Mouse (Mus musculus): ENCODE measurements around the gene Sgk2.
"Not testable (repeated sequence)": the region's sequence is repeated elsewhere in the genome, so short reads cannot be mapped to it uniquely, and the experiment has no call there.

Gene Sgk2

DNA sequence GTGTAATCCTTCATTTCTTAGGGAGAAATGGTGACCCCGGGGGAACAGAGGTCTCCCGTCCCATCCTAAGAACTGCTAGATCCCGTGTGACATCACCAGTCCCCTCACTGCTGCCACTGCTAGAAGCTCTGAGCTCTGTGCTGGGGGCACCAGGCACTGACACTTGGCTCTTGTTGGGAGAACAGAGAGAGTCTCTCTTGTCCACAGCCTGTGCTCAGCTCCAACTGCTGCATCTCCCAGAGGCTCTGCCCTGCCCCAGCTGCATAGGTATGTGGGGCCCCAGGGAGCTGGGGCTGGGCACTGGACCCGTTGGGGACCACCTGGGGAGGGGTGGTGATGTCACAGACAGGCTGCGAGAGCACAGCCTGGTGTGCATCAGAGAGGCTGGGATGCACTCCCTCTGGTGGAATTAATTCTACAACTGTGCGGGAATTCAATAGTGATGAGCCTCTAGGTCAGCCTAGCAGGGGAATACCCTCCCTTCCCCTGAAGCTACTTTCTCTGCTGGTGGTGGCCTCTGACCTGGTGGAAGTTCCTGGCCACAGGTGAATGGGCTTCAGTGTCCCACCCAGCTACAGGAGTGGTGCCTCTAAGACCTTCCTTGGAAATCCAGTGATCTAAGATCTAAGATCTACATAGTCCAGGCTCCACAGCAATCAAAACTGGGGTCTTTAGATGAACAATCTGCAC, 4.4 kb downstream of the Sgk2 start:
- no peak for DNase-seq (ENCODE audit: low spot score)

DNA sequence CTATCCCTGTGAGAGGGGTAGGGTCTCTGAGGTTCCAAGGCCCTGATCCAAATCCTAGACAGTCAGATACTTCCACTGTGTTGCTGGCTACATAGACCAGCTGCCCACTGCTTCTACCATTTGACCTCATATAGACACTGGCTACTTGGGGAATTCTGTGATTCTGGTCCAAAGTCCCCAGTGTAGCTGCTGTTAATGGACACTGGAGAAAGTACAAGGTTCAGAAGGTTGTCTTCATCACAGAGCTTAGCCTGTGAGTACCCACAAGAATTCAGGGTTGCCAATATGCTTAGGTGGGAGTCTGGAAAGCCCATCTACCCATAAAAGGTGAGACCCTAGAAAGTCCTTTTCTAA, 4.9 kb downstream of the Sgk2 start:
- DNase-seq (ENCODE audit: low spot score) = no peak

DNA sequence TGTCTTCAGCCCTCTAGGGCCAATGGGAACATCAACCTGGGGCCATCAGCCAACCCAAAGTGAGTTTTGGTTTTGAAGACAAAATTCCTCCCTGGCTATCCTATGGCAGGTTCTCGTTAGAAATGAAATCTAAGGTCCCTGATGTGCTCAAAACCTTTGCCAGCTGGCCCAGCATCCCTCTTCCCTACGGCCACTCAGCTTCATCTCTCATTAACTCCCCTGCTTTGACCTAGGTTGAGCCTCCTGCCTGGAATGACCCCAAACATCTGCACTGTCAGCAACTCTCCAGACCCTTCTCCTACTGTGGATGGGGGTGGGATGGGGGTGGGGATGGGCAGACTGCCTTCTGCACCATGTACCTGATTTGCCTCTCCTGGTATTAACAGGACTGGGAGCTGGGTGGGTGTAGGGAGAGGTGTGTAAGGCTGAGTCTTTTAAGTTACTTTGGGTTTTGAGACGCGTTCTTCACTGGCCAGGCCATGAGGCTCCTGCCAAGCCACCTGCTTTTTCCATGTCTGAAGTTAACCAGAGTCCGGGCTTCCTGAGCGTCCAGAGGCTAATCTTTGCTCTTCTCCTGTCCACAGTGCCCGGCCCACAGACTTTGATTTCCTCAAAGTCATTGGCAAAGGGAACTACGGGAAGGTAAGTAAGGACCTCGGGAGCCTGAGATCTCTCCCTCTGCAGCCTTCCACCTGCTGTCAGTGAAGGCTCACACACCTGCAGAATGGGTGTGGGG, 6.9 kb downstream of the Sgk2 start:
- no peak for DNase-seq (ENCODE audit: low spot score)

DNA sequence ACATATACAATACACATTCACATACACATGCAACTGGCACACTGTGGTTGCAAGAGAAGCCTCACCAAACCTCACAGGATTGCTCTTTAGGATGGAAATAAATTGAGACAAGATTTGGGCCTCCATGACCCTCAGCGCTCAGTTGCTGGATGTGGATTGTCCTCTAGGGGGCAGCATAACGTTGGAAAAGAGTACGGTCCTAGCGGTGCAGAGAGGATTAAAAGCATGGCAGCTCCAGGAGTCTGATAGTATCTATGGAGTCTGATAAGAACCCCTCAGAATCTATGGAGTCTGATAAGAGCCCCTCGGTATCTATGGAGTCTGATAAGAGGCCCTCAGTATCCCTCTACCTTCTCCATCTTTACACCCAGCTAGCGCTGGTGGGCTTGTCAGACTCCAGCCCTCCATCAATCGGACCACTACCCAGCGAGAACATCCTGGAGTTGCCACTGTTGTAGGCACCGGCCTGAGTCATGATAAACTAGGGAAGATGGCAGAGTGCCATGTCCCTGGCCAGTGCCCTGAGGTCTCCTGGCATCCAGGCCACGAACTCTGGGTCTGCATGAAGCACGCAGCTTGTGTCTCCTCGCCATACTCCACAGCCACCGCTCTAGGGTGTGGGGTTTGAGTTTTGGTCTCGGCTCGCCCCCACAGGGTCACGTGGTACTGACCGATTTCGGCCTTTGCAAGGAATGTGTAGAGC, 11.5 kb downstream of the Sgk2 start:
- peak; percentile 19 for DNase-seq (ENCODE audit: low spot score)

DNA sequence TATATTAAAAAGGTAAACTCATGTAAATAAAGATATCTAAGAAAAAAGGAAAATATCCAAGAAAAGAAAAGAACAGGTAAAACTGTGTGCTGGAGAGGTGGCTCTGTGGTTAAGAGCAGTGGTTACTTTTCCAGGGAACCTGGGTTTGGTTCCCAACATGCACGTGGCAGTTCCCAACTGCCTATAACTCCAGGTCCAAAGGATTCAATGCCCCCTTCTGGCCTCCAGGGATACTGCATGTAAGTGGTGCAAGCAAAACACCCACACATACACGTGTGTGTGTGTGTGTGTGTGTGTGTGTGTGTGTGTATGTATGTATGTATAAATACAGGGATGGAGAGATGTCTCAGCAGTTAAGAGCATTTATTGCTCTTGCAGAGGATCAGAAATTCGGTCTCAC, 12.6 kb downstream of the Sgk2 start:
- DNase-seq (ENCODE audit: low spot score) = no peak

DNA sequence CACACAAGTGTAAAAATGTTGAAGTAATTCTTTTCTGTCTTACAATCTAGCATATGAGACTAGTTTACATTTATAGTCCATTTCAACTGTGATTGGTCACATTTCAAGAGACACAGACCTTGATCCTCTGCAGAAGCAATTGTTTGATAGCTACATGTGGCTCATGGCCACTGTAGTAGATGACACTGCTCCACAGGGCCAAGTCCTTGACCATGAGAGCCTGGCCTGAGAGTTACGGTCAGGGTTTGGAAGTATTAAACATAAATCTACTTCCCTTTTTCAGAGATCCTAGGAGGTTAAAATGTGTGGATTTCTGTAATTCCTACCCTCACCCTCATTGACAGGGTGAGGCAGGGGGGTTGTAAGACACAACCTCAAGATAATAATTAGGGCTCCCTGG, 13.9 kb downstream of the Sgk2 start:
- DNase-seq (ENCODE audit: low spot score) = no peak

DNA sequence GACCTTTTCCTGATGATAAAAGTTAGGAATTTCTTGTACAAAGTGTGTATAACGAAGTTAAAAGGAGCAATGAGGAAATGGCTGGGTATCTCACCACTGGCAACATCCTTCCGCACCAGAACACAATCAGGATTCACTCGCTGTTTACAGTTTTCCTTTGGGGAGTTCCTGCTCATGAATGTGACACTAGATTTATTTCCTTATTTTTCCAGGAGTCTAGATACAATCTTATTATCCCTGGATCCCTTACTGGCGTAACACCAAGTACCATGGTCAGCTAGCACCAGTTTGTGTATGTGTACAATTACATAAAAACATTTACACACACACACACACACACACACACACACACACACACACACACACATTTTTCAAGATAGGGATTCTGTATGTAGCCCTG, 20.2 kb downstream of the Sgk2 start:
- DNase-seq (ENCODE audit: low spot score) = no peak

DNA sequence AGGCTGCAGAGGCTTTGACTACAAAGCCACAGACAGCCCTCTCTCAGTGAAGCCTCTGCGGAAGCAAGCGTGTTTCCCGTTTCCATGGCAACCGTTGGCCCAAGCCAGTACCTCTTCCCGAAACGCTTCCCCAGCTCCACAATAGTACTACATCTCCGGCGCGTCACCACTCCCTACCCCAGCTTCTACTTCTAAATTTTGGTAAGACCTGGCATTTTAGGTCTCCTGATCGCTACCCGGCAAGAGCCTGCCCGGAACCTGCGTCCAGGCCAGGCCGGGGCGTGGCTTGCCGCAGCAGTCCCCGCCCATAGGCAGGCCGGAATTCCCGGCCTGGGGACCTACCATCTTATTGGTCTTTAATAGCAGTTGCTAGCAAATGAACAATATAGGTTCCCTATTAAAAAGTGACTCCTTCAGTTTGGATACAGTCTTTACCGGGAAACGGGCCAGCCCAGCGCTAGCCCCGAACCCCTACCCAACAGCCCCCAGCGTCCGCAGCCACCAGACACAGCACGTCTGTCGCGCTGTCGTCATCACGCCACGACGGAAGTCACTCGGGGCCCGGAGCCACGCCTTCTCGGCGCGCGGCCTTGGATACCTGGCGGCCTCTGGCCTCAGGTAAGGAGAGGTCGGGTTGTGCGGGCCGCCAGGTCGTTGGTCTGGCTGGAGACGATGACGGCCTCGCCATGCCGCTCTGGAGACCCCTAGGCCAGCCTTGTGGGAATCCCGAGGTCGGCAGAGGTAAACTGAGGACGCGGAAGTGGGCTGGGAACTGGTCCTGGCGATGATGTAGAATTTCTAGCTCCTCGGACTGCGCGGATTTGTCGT, 30.0 kb downstream of the Sgk2 start, which contains the start of gene Ift52:
TSS of gene Ift52 (plus strand) at position 439 of the 828 bp plus-strand sequence.
- DNase-seq (ENCODE audit: low spot score) = peak; percentile 88

DNA sequence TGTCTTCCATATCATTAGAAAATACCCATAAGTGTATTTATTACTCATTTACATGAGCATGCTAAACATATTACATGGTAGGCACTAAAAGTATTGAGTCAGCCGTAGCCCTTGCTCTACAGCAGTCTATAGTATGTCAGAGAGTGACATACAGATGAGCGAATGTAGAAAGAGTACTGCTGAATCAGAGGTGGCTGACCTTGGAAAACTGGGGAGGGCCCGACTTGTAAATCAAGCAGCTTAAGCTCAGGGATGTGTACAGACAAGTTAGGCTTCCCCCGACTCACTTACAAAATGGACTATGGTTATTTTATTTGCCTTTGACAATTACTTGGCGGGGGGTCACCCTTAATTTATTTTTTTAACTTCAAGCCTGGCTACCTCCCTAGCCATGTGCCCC, 44.2 kb downstream of the Sgk2 start:
- DNase-seq (ENCODE audit: low spot score) = no peak

DNA sequence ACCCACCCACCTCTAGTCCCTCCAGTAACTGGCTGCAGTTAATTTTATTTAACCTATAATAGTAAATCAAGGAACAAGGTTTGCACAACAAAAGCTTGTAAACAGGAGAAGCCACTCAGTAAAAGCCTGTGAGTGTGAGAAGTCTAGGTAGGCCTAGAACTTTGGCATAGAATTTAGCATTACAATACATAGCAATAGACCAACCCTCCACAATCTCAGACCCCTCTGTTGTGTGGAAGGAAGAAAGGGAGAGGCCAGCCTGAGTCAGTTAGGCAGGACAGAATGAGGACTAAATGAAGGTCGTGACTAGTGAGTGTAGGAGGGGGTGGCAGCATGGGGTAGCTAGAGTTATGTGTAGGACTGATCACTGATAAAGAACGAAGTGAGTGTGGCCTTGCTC, 44.6 kb downstream of the Sgk2 start:
- no peak for DNase-seq (ENCODE audit: low spot score)

DNA sequence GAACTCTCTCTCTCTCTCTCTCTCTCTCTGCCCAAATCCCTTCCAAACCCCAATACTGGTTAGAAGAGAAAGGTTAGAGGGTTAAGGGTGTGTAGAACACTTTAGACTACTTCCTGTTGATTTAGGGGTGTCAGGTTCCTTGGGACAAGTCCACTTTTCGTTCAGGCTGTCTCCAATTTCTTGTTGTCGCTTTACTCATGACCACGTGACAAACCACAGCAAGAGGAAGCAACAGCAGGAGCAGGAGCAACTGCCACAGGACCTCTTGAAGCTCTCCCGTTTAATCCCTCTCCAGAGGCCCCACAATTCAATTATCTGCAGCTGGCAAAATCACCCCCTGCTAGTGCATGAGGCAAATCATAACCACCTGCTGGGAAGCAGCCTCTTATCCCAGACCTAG, 45.5 kb downstream of the Sgk2 start:
- DNase-seq (ENCODE audit: low spot score) = no peak

DNA sequence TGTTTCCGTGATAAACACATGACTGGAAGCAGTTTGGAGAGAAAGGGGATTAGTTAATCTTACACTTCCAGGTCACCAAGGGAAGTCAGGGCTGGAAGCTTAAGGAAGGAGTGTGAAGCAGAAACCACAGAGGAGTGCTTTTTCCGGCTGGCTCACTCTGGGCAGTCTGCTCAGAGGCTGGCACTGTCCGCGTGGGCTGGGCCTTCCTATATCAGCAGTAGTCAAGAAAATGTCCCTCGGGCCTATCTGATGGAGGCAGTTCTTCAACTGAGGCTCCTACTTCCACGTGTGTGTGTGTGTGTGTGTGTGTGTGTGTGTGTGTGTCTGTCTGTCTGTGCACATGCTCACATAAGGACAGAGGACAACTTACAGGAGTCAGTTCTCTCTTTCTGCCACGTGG, 52.8 kb downstream of the Sgk2 start:
- DNase-seq (ENCODE audit: low spot score) = no peak

DNA sequence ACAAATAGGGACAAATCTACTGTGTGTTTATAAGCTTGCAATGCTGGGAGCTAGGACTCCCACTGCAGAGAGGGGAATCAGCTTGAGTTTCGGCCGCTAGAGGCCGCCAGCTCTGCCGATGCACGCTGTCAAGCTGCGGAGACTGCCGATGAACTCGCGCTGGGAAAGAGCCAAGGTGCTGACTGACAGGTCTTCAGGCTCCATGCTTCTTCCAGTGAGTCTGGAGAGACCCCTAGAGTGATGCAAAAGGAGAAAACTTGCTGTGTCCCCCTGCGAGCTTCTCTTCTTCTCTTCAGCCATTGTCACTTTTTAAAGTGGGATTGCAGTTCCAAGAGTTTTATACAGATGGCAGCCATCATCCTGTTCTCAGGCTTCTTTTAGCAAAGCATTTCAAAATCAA, 61.0 kb downstream of the Sgk2 start:
- DNase-seq (ENCODE audit: low spot score) = peak; percentile 19

DNA sequence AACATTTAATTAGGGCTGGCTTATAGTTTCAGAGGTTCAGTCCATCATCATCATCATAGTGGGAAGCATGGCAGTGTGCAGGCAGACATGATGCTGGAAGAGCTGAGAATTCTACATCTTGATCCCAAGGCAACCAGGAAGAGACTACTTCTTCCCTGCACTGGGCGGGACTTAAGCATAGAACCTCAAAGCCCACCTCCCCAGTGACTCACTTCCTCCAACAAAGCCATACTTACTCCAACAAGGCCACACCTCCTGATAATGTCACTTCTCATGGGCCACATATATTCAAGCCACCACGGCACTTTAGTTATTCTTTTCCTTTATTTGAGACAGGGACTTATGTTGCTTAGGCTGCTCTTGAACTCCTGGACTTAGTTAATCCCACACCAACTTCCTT, 62.0 kb downstream of the Sgk2 start:
- no peak for DNase-seq (ENCODE audit: low spot score)

DNA sequence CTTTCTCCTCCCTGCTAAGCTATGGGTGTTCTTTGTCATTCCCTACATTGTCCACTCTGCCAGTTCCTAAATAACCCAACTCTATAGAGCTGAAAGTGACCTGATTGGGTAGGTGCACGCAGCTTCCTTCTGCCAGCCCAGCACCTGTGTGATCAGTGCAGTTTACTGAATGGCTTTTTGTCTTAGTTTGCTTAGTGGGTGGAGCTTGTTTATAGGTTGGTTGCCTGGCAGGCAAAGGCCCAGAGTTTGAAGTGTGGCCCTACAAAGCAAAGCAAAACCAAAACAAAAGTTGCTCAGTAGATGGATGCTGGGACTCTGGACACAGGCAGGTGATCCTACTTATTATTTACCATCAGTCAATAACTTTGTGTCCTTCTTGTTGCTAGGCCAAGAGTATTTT, 64.6 kb downstream of the Sgk2 start:
- no peak for DNase-seq (ENCODE audit: low spot score)

DNA sequence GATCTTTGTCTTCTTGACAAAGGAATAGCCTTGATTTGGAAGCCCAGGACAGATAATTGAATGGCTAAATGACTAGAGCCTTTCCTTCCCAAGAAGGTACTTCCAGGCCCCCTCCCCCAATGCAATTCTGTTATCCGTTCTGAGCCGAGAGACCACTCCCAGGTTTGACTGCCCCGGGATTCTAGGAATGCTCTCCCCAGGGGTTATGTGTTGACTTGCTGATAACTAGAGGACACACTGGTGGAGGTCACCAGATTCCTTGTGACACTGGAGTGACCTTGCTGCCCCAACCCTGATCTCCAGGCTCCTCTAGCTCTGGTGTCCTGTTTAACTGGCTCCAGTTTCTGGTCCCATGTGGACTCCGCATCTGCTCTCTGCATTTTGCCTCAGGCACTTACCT, 65.0 kb downstream of the Sgk2 start:
- no peak for DNase-seq (ENCODE audit: low spot score)

DNA sequence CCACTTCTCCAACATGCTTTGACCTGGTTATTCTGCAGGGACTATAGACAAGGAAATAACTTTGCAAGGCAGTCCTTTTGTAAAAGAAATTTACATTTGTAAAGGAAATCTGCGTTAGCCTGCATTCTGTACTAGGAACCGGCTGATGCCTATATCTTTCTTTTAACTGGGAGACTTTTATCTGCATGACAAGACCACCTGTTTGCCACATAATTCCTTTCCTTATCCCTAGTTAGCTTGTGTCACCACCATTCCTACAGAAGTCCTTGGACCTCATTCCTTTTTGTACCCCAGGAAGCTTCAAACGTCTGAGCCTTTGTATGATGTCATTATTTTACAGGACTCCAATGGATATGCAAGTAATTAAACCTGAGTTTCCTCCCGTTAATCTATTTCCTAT, 65.7 kb downstream of the Sgk2 start:
- no peak for DNase-seq (ENCODE audit: low spot score)

DNA sequence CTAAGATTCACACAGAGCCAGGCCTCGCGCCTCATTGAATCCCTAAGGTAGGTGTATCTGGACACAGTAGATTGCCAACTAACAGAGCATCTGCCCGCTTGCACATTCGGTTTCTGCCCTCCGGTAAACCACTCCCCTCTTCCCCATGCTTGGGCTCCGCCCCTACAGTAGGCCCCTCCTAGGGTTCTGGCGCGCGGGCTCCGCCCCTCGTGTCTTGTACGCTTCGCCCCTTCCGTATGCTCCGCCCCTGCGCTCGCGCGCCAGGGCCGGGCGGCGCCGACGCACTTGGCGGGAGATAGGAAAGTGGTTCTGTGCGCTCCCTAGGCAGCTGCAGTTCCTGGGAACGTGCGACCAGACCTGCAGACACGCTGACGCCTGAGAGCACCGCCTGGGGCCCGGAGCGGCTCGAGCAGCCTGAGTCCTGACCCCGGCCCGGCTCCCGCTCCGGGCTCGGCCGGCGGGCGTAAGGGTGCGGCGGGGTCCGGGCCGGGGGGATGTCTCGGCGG, 67.3 kb downstream of the Sgk2 start, which contains the start of gene Mybl2:
TSS of gene Mybl2 (plus strand) at position 353 of the 506 bp plus-strand sequence.
- DNase-seq (ENCODE audit: low spot score) = peak; percentile 70

DNA sequence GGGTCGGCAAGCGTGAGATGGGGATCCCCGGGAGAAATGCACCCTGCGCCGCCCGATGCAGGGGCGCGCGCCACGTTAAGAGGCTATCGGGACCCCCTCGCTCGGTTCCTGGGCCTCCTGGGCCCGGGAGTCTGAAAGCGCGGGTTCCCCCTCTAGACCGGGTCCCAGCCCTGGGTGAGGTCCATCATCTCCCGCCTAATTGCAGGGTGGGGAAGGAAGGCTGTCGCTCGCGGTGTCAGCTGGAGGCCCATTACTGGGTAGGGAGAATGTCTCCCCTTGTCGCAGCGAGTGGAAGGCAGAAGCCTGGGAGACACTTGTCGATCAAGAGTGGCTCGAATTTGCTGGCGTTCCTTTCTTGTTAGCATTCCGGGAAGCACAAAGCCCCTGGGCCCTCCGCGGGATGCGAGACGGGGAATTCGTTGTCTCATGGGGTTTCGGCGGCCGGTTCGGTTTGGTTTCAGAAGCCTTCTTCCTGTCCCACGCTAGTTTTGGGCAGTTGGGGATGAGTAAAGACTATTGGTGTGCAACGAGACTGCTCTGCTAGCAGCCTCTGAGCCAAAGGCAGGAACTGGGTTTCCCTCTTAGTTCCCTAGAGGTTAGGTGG, 67.9 kb downstream of the Sgk2 start:
- DNase-seq (ENCODE audit: low spot score) = no peak

DNA sequence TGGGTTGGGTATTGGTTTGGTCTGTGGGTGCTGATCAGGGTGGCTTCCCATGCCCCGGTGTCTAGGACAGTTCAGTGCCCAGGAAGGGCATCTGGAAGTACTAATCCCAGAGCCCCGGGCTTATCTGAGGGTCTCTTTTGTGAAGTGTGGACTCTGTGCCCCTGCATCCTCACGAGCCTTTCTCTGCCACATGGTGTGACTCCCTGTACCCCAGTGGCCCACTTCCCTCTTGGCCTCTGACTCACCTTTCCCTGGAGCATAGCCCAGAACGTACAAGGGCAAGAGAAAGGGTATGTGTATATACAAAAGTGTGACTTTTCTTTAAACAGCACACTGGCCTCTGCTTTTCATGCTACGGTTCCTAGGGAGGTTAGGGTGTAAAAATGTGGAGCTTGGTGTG, 68.6 kb downstream of the Sgk2 start:
- no peak for DNase-seq (ENCODE audit: low spot score)

DNA sequence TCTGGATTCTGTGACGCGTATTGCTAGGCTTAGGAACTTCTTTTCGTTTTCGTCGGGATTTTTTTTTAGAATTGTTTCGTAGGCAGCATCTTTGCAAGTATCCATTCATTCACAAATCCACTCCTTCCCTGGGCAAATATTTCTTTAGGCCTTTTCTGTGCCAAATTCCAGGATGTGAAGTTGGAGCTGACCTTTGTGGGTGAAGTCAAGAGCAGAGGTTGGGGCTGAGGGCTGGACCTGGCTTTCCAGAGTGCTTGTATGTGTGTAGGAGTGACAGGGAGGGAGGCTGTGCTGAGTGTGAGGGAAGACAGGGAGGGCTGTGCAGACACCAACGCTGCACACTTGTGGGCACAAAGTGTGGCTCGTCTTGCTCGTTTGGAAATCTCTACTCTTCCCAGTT, 69.5 kb downstream of the Sgk2 start:
- DNase-seq (ENCODE audit: low spot score) = no peak

DNA sequence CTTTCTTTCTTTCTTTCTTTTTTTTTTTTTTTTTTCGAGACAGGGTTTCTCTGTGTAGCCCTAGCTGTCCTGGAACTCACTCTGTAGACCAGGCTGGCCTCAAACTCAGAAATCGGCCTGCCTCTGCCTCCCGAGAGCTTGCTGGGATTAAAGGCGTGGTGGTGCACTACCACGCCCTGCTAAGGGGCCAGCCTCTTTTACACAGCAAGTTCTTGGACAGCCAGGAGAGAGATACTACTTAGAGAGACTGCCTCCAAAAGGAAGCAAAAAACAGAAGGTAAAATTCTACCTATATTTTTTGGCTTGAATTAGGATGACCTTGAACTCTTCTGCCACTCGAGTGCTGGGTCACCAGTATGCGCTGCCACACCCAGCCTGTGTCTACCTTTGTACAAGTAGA, 71.9 kb downstream of the Sgk2 start:
- not testable (repeated sequence) for DNase-seq (ENCODE audit: low spot score)
